Mouse (Mus musculus): ENCODE measurements around the gene Prcc. TPM values are rescaled to one million over a fixed set of nuclear protein-coding genes. Genes with fewer than 3 reads are reported as not detected.

Gene Prcc
- polyA plus RNA-seq, 1 experiment from 2014 or later: 11.8 TPM

GRCm38 (mm10) chr3:87857666-87858065 is 27.7 kb downstream of the Prcc start:
- DNase-seq (ENCODE audit: low spot score): no peak
- H3K4me1 ChIP-seq: peaks cover 11% of the 10 kb centered on the region
- H3K36me3 ChIP-seq: peaks cover 66% of the 10 kb centered on the region
- H3K27me3 ChIP-seq (ENCODE audit: insufficient read depth, poor library complexity, severe bottlenecking): no peaks in the 10 kb centered on the region
- WGBS: 79% methylated on average over 8 of the region's 8 CpGs
- no peak overlapping the region for H3K27ac ChIP-seq
- no peaks in the 10 kb centered on the region for H3K9me3 ChIP-seq
- H3K4me3 ChIP-seq: no peak overlapping the region

GRCm38 (mm10) chr3:87855936-87856335 is 29.5 kb downstream of the Prcc start:
- Histone ChIP-seq H3K4me3 (no peak overlapping the region), H3K9me3 (no peaks in the 10 kb centered on the region), H3K27me3 (ENCODE audit: insufficient read depth, poor library complexity, severe bottlenecking) (0 out of 2 replicates have a peak, but pooled peaks cover 9% of the 10 kb centered on the region), H3K4me1 (peaks cover 11% of the 10 kb centered on the region), H3K27ac (no peak overlapping the region), H3K36me3 (peaks cover 49% of the 10 kb centered on the region)
- WGBS: 83% methylated on average over 8 of the region's 8 CpGs
- DNase-seq (ENCODE audit: low spot score): no peak

- DNase-seq (ENCODE audit: low spot score): no peak
- Histone ChIP-seq H3K4me1 (peaks cover 11% of the 10 kb centered on the region), H3K27me3 (ENCODE audit: insufficient read depth, poor library complexity, severe bottlenecking) (0 out of 2 replicates have a peak, but pooled peaks cover 9% of the 10 kb centered on the region), H3K9me3 (no peaks in the 10 kb centered on the region), H3K36me3 (peaks cover 44% of the 10 kb centered on the region), H3K27ac (no peak overlapping the region), H3K4me3 (no peak overlapping the region)
- WGBS: 66% methylated on average over 7 of the region's 7 CpGs
These were observed 30.4 kb downstream of the Prcc start for GRCm38 (mm10) chr3:87854795-87855568.

- H3K4me3 ChIP-seq: no peak overlapping the region
- H3K36me3 ChIP-seq: no peaks in the 10 kb centered on the region
- H3K27ac ChIP-seq: no peak overlapping the region
- WGBS: 74% methylated on average over 14 of the region's 14 CpGs
- peaks cover 23% of the 10 kb centered on the region for H3K4me1 ChIP-seq
- no peak for DNase-seq (ENCODE audit: low spot score)
- no peaks in the 10 kb centered on the region for H3K9me3 ChIP-seq
- H3K27me3 ChIP-seq (ENCODE audit: insufficient read depth, poor library complexity, severe bottlenecking): 0 out of 2 replicates have a peak, but pooled peaks cover 9% of the 10 kb centered on the region
These were observed 36.3 kb downstream of the Prcc start for GRCm38 (mm10) chr3:87849117-87849516.

GRCm38 (mm10) chr3:87847680-87848079 is 37.7 kb downstream of the Prcc start:
- WGBS: 52% methylated on average over 5 of the region's 5 CpGs
- DNase-seq (ENCODE audit: low spot score): no peak

GRCm38 (mm10) chr3:87846650-87847110 is 38.7 kb downstream of the Prcc start, which contains the start of gene Sh2d2a:
Gene Sh2d2a (plus strand): TSS chr3:87846755.
- Histone ChIP-seq H3K9me3 (no peaks in the 10 kb centered on the region), H3K27ac (no peak within 1 kb of the TSS), H3K36me3 (no peaks in the 10 kb centered on the region), H3K27me3 (ENCODE audit: insufficient read depth, poor library complexity, severe bottlenecking) (0 out of 2 replicates have a peak, but pooled peaks cover 4% of the 10 kb centered on the region), H3K4me1 (peaks cover 13% of the 10 kb centered on the region), H3K4me3 (no peak within 1 kb of the TSS)
- DNase-seq (ENCODE audit: low spot score): no peak
- WGBS: 62% methylated on average over 7 of the region's 7 CpGs

More at GRCm38 (mm10) chr3:87847680-87848079, 37.7 kb downstream of the Prcc start:
- Histone ChIP-seq H3K27me3 (ENCODE audit: insufficient read depth, poor library complexity, severe bottlenecking) (0 out of 2 replicates have a peak, but pooled peaks cover 9% of the 10 kb centered on the region), H3K9me3 (no peaks in the 10 kb centered on the region), H3K4me1 (peaks cover 13% of the 10 kb centered on the region), H3K4me3 (no peak overlapping the region), H3K27ac (no peak overlapping the region), H3K36me3 (no peaks in the 10 kb centered on the region)

GRCm38 (mm10) chr3:87846186-87846585 is 39.2 kb downstream of the Prcc start:
- Histone ChIP-seq H3K27me3 (ENCODE audit: insufficient read depth, poor library complexity, severe bottlenecking) (no peaks in the 10 kb centered on the region), H3K9me3 (no peaks in the 10 kb centered on the region), H3K4me3 (no peak overlapping the region), H3K4me1 (peaks cover 13% of the 10 kb centered on the region), H3K36me3 (no peaks in the 10 kb centered on the region), H3K27ac (no peak overlapping the region)
- 73% methylated on average over 4 of the region's 4 CpGs for WGBS
- no peak for DNase-seq (ENCODE audit: low spot score)

GRCm38 (mm10) chr3:87844981-87845380 is 40.4 kb downstream of the Prcc start:
- Histone ChIP-seq H3K27me3 (ENCODE audit: insufficient read depth, poor library complexity, severe bottlenecking) (peaks cover 3% of the 10 kb centered on the region; the same call in 1 of the 2 replicates), H3K4me1 (peaks cover 13% of the 10 kb centered on the region), H3K27ac (no peak overlapping the region), H3K36me3 (no peaks in the 10 kb centered on the region), H3K9me3 (no peaks in the 10 kb centered on the region), H3K4me3 (no peak overlapping the region)
- no peak for DNase-seq (ENCODE audit: low spot score)
- 77% methylated on average over 4 of the region's 4 CpGs for WGBS

- Histone ChIP-seq H3K27ac (no peak overlapping the region), H3K4me3 (no peak overlapping the region), H3K4me1 (no peaks in the 10 kb centered on the region), H3K27me3 (ENCODE audit: insufficient read depth, poor library complexity, severe bottlenecking) (peaks cover 15% of the 10 kb centered on the region; the same call in 1 of the 2 replicates), H3K36me3 (no peaks in the 10 kb centered on the region), H3K9me3 (no peaks in the 10 kb centered on the region)
- DNase-seq (ENCODE audit: low spot score): no peak
These were observed 44.5 kb downstream of the Prcc start for GRCm38 (mm10) chr3:87840858-87841257.

GRCm38 (mm10) chr3:87838622-87839021 is 46.8 kb downstream of the Prcc start:
- DNase-seq (ENCODE audit: low spot score): no peak
- H3K27me3 ChIP-seq (ENCODE audit: insufficient read depth, poor library complexity, severe bottlenecking): peaks cover 15% of the 10 kb centered on the region; the same call in 1 of the 2 replicates
- under 1% methylated on average over 4 of the region's 4 CpGs for WGBS

GRCm38 (mm10) chr3:87833482-87833881 is 51.9 kb downstream of the Prcc start:
- Histone ChIP-seq H3K27me3 (ENCODE audit: insufficient read depth, poor library complexity, severe bottlenecking) (no peaks in the 10 kb centered on the region), H3K9me3 (no peaks in the 10 kb centered on the region), H3K27ac (no peak overlapping the region), H3K4me3 (no peak overlapping the region), H3K36me3 (no peaks in the 10 kb centered on the region), H3K4me1 (no peaks in the 10 kb centered on the region)
- 64% methylated on average over 5 of the region's 5 CpGs for WGBS
- DNase-seq (ENCODE audit: low spot score): no peak

More at GRCm38 (mm10) chr3:87838622-87839021, 46.8 kb downstream of the Prcc start:
- Histone ChIP-seq H3K9me3 (no peaks in the 10 kb centered on the region), H3K4me1 (no peaks in the 10 kb centered on the region), H3K4me3 (no peak overlapping the region), H3K36me3 (no peaks in the 10 kb centered on the region), H3K27ac (no peak overlapping the region)

- H3K27me3 ChIP-seq (ENCODE audit: insufficient read depth, poor library complexity, severe bottlenecking): no peaks in the 10 kb centered on the region
- no peak overlapping the region for H3K4me3 ChIP-seq
- no peaks in the 10 kb centered on the region for H3K9me3 ChIP-seq
- H3K27ac ChIP-seq: no peak overlapping the region
- WGBS: 79% methylated on average over 7 of the region's 7 CpGs
- H3K36me3 ChIP-seq: no peaks in the 10 kb centered on the region
- H3K4me1 ChIP-seq: no peaks in the 10 kb centered on the region
- DNase-seq (ENCODE audit: low spot score): no peak
These were observed 53.1 kb downstream of the Prcc start for GRCm38 (mm10) chr3:87832109-87832859.

- H3K27ac ChIP-seq: no peak overlapping the region
- H3K4me1 ChIP-seq: no peaks in the 10 kb centered on the region
- H3K36me3 ChIP-seq: no peaks in the 10 kb centered on the region
- no peak overlapping the region for H3K4me3 ChIP-seq
- H3K27me3 ChIP-seq (ENCODE audit: insufficient read depth, poor library complexity, severe bottlenecking): peaks cover 3% of the 10 kb centered on the region; the same call in 1 of the 2 replicates
- 43% methylated on average over 10 of the region's 10 CpGs for WGBS
- DNase-seq (ENCODE audit: low spot score): no peak
- H3K9me3 ChIP-seq: no peaks in the 10 kb centered on the region
These were observed 56.4 kb downstream of the Prcc start for GRCm38 (mm10) chr3:87829025-87829424.
